Mouse (Mus musculus): Measurements from ENCODE around the gene Rabep1. TPM values are rescaled to one million over a fixed set of nuclear protein-coding genes. Genes with fewer than 3 reads are reported as not detected.
"Not testable (repeated sequence)": the region's sequence is repeated elsewhere in the genome, so short reads cannot be mapped to it uniquely, and the experiment has no call there.

The Rabep1 gene
- total RNA-seq, 1 experiment from 2014 or later: 84.5 TPM

DNA sequence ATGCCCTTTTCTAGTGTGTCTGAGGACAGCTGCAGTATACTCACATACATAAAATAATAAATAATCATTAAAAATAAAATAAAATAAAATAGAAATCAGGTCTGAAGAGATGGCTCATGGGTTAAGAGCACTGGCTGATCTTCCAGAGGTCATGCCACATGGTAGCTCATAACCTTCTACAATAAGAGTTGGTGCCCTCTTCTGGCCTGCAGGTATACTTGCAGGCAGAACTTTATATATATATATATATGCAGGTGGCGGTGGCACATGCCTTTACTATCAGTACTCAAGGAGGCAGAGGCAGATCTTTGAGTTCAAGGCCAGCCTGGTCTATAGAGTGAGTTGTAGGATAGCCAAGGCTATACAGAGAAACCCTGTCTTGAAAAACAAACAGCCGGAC, 18.4 kb upstream of the Rabep1 start:
- peak; percentile 74 for ATAC-seq (ENCODE audit: extremely low read depth, insufficient number of reproducible peaks, low FRiP score, poor library complexity, severe bottlenecking)

DNA sequence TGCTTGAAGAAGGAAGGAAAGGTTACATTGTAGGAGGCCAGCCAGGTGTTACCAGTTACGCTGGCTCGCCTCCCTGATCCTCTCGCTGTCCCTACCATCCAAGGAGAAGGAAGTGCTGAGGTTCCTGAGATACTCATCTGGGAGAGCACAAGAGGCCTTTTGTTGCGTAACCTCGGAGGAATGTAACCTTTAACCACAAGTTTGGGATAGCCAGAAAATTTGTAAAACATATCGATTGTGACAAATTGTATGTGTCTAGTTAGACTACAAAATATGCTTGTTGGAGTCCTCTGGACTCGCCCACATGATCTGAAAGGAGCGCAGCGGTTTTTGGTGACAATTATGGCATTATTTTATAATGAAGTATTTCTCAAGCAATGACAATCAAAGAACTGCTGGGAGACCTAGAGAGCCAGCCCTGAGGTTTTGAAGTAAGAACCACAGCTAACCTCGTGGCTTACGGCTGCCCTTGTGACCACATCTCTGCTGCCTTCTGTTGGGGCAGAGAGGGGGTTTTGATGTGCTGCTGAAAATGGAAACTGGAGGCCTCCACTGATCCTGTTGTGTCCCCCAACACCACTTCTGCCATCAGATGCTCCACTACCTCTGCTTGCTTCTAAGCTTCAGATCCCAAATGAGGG, 15.5 kb upstream of the Rabep1 start:
- no peak for ATAC-seq (ENCODE audit: extremely low read depth, insufficient number of reproducible peaks, low FRiP score, poor library complexity, severe bottlenecking)

DNA sequence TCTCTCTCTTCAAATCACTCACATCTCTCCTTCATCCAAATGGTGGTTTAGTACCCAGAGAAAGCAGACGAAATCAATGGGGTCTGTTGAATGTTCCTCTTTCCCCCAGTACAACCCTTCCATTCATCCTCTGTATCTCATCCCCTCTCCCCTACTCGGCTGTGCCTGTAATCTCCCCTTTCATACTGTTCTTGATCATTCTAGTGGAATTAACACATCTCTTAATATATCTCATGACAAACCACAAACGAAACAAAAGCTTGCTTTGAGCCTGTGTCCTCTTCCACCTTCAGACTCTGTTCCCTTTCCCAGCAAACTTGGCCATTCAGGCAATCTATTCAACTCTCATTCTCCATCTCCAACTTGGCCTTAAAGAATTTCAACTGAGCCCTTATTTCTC, 13.4 kb upstream of the Rabep1 start:
- no peak for ATAC-seq (ENCODE audit: extremely low read depth, insufficient number of reproducible peaks, low FRiP score, poor library complexity, severe bottlenecking)

DNA sequence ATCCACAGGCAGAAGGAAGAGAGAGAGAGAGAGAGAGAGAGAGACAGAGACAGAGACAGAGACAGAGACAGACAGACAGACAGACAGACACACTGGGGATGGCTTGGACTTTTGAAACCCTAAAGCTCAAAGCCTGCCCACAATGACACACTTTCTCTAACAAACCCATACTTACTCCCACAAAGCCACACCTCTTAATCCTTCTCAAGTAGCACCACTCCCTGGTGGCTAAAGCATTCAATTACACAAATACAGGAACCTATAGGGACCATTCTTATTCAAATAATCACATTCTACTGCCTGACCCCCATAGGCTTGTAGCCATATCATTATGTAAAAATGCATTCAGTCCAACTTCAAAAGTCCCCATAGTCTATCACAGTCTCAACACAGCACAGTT, 11.2 kb upstream of the Rabep1 start:
- ATAC-seq (ENCODE audit: extremely low read depth, insufficient number of reproducible peaks, low FRiP score, poor library complexity, severe bottlenecking): no peak

DNA sequence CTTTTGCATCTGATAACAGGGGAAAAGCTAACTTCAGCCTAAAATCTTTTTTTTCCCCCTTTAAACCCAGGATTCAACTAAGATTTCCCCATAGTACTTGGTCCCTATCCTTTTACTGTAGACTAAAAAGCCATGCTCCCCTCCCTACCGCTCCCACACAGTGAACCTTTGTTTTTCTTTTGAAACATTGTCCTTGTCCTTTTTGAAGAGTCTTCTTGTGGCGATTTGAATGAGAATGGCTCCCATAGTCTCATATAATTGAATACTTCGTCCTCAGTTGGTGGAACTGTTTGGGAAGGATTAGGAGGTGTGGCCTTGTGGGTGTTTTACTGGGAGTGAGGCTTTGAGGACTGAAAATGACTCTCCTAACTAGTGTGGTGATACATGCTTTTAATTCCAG, 10.7 kb upstream of the Rabep1 start:
- ATAC-seq (ENCODE audit: extremely low read depth, insufficient number of reproducible peaks, low FRiP score, poor library complexity, severe bottlenecking): no peak

DNA sequence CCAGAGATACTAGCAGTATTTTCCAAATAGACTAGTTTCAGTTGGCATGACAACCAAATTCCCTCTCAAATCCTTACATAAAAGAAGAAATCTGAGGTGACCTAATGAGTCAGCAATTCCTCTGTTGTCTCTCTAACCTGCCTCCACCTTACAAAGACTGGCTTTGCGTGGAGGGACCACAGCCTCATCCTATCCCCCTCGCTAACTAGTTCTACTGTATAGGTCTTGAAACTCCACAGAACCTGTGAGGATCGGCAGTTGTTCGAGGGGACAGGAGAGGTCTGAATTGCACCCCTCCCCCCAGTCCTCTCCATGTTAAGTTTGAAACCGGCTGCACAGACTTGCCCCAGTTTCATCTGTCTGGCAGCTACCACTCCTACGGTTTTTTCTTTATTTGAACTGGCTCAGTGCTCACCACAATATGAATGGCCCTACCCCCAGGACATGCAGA, 9.2 kb upstream of the Rabep1 start:
- ATAC-seq (ENCODE audit: extremely low read depth, insufficient number of reproducible peaks, low FRiP score, poor library complexity, severe bottlenecking): no peak

DNA sequence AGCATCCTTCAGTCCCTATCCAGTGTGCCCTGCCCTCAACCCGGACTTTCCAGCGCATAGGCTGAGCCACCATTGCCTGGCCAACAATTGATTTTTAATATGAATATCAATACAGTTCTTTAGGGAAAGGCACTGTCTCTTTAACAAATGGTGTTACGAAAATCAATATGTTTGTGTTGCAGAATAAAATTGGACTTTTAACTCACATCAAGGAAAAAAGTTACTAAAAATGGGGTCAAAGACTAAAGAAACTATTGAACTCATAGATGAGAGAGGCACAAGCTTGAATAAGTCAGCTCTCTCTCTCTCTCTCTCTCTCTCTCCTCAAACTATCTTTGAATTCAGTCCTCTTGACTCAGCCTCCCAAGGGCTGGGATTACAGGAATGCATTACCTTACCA, 7.5 kb upstream of the Rabep1 start:
- no peak for ATAC-seq (ENCODE audit: extremely low read depth, insufficient number of reproducible peaks, low FRiP score, poor library complexity, severe bottlenecking)

DNA sequence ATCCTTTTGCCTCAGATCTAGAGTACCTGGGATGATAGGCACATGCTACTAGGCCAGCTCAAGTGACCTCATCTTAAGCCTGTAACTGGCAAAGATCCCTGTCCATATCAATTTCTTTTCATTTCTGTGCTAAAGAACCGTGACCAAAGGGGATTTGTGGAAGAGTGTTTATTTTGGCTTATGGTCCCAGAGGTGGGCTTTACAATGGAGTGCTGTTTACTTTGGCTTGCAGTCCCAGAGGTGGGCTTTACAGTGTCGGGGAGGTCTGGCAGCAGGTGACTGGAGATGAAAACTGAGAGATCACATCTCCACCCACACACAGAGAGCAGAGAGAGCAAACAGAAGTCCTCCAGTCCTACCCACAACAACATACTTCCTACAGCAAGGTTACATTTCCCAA, 6.0 kb upstream of the Rabep1 start:
- no peak for ATAC-seq (ENCODE audit: extremely low read depth, insufficient number of reproducible peaks, low FRiP score, poor library complexity, severe bottlenecking)

DNA sequence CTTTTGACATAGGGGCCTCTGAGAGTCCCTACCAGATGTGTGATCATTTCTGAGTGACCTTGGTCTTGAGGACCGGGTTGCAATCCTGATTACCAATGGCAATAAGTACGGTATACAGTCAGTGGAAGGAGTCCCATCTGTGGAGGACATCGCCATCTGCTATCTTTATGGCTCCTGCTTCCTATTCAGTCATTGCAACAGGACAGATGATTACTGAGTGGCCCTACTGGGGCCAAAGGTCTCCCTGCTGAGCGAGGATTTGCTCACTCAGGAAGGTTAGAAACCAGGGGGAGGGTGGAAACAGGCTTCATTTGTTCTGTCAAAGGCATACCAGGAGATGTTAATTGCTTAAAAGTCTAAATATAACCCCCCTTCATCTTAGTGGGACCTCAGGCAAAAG, 1.6 kb upstream of the Rabep1 start:
- no peak for ATAC-seq (ENCODE audit: extremely low read depth, insufficient number of reproducible peaks, low FRiP score, poor library complexity, severe bottlenecking)

DNA sequence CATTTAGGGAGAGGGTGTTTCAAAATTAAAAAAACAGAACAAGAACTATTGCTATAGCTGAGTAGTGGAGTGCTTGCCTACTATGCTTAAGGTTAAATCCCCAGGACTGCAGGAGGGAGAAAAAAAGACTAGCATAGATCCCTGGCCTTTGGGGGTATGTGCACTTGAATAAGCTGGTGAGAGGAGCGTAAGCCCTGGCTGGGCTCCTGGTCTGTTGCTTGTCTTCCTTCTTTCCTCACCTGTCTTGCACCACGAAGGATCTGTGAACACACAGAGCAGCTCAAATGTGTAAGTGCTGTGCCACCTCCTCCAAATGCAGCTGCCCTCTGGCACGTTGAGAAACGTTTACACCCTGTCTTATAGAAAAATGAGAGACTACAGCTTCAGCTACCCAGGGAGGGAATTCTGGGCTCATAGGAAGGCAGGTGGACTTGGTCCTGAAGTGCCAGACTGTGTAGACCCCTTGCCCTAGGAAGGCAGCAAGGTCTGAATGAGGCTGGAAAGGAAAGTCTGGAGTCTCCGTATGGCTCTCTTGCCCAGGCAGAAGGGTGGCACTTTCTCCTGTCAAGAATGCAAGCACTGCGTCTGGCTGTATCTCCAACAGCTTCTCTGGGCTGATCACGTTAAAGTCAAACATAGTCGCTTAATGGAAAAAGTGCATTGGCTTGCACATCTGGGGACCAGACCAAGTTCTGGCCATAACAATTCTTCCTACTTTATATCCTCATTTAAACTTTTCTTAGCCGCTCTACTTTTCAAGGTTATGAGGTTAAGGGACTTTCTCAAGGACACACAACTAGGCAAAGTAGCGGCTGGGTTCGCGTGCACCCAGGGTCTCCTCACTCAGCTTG, 652 bp upstream of the Rabep1 start:
- ATAC-seq (ENCODE audit: extremely low read depth, insufficient number of reproducible peaks, low FRiP score, poor library complexity, severe bottlenecking): no peak

DNA sequence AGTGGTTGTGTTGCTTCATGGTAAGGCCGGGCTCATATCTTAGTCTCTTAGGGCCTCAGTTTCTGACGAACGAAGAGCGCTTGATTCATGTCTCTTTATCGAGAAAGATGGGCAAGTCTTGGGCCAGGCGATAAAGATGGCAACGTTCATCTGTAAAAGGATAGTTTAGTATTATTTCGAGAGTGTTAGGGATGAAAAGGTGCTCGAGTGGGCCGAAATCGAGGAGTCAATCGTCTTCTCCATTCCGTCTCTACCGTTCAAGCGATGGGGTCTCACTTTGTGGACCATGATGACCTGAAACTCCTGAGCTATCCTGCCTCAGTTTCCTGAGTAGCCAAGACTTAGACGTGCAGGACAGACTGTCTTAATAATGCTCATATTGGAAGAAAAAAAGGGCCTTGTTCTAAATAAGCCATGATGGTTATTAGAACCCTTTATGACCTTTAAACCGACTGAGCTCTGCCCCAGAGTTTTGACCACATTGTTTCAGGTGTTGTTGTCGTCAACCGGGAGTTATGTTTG, 940 bp downstream of the Rabep1 start:
- no peak for ATAC-seq (ENCODE audit: extremely low read depth, insufficient number of reproducible peaks, low FRiP score, poor library complexity, severe bottlenecking)

DNA sequence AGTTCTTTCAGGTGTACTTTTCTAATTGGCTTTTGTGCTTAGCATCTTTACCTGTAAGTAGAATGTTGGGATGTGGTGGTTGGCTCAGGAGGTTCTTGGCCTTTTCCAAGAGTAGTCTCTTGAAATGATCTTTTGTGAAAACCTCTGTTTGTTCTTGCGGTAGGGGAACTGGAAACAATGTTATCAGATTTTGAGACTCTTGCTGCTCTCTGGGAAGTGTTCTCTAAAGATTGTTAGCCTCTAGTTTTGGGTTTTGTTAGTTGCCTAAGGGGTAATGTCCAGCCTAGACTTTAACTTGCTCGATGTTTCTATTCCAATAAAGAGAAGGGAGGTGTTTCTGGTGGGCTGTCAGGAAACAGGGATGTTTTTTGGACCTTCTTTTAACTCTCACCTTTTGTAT, 1.5 kb downstream of the Rabep1 start:
- ATAC-seq (ENCODE audit: extremely low read depth, insufficient number of reproducible peaks, low FRiP score, poor library complexity, severe bottlenecking): no peak

DNA sequence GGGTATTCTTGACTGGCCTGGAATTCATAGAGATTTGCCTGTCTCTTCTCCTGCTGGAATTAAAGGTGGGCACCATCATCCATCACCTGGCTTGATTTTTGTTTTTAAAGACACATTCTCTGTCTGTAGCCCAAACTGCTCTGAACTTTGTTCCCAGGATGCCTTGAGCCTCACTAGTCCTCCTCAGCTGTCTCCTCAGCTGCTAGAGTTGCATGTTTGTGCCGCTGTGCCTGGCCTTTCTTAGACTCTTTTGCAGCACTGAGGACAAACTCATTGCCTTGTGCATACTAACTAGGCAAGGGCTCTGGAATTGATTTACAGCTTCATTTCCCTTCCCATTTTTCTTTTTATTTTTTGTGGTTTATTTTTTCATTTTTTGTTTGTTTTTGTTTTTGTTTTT, 15.8 kb downstream of the Rabep1 start:
- ATAC-seq (ENCODE audit: extremely low read depth, insufficient number of reproducible peaks, low FRiP score, poor library complexity, severe bottlenecking): no peak

DNA sequence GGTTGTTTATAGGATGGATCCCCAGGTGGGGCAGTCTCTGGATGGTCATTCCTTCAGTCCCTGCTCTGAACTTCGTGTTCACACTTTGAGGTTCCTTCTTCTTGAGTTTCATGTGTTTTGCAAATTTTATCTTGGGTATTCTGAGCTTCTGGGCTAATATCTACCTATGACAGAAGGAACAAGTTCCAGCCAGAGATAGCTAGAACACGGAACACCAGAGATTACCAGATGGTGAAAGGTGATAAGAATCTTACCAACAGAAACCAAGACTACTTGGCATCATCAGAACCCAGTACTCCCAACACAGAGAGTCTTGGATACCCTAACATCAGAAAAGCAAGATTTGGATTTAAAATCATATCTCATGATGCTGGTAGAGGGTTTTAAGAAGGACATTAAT, 18.6 kb downstream of the Rabep1 start:
- not testable (repeated sequence) for ATAC-seq (ENCODE audit: extremely low read depth, insufficient number of reproducible peaks, low FRiP score, poor library complexity, severe bottlenecking)

DNA sequence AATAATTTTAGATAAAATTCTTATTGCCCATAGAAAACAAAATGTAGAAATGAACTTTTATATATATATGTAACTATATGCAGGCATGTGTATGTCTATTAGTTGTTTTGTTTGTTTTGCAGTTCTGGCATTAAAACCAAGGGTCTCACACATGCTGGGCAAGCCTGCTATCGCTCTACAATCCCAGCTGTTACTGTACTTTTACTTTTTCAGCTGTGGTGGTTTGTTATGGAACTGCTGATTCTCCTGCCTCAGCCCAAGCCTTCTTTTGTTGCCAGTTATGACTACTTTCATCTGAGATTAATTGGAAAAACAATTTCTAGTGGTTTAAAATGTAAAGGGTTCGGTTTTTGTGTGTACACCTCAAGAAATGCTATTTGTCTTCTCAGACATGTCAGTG, 20.6 kb downstream of the Rabep1 start:
- no peak for ATAC-seq (ENCODE audit: extremely low read depth, insufficient number of reproducible peaks, low FRiP score, poor library complexity, severe bottlenecking)

DNA sequence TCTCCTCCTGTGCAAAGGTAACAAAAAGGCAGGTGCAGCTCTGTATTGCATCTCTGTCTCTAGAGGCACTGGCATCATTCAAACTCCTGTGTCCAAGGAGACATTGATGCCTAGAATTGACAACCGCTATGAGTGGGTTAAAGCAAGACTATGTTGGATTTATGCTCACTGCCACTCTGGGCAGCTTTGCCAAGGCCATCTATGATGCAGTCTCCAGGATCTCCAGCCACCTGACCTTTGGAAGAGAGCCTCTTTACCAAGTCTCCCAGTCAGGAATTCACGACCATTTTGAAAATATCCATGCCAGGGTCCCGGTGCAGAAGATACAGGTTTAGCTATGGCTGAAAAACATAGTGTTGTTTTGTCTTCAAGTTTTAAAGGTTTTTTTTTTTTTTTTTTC, 24.7 kb downstream of the Rabep1 start:
- ATAC-seq (ENCODE audit: extremely low read depth, insufficient number of reproducible peaks, low FRiP score, poor library complexity, severe bottlenecking): no peak

DNA sequence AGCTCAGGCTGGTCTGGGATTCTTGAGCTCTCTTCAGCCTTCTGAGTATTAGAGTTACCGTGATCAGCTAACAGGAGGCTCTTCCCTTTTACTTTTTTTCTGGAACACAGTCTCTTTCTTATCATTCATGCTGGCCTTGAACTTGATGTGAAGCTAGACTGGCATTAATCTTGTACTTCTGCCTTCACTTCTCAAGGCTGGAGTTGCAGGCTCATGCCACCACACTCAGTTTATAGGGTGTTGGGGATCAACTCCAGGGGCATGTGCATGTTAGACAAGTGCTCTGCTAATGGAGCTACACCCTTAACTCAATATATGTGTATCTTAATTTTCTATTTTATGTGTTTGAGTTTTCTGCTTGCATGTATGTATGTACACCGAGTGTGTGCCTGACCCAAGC, 25.2 kb downstream of the Rabep1 start:
- ATAC-seq (ENCODE audit: extremely low read depth, insufficient number of reproducible peaks, low FRiP score, poor library complexity, severe bottlenecking): no peak

DNA sequence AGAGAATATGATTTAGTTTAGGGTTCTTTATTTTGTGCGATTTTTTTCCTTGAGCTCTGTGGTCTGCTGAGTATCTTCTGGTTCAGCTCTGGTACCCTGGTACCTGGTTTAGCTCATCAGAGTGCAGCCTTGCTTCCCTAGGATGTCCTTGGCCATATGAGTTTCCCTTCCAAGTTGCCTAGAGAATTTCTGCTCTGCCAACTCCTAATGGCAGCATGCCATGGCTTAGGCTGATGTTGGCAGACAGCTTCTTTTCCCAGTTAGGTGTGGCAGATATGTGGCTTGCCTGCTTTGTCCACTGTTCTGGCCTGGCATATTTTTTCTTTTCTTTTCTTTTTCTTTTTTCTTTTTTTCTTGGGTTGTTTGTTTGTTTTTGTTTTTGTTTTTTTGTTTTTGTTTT, 25.8 kb downstream of the Rabep1 start:
- no peak for ATAC-seq (ENCODE audit: extremely low read depth, insufficient number of reproducible peaks, low FRiP score, poor library complexity, severe bottlenecking)

DNA sequence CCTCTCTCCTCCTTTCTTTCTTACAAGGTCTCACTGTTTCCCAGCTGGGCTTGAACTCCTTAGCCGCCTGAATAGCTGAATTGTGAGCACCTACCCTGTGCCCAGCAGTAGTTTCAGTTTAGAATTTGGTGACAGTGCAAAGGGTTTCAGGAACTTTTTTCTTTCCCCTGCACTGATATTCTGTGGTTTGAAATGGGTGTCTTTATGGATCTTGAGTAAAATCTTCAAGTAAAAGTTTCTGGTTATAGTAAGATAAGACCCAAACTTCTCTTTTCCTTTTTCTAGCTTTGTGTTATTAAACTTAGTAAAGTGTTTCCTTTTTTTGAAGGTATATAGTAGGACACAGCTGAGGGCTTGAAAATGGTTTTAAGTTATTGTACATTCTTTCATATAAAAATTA, 26.5 kb downstream of the Rabep1 start:
- no peak for ATAC-seq (ENCODE audit: extremely low read depth, insufficient number of reproducible peaks, low FRiP score, poor library complexity, severe bottlenecking)

DNA sequence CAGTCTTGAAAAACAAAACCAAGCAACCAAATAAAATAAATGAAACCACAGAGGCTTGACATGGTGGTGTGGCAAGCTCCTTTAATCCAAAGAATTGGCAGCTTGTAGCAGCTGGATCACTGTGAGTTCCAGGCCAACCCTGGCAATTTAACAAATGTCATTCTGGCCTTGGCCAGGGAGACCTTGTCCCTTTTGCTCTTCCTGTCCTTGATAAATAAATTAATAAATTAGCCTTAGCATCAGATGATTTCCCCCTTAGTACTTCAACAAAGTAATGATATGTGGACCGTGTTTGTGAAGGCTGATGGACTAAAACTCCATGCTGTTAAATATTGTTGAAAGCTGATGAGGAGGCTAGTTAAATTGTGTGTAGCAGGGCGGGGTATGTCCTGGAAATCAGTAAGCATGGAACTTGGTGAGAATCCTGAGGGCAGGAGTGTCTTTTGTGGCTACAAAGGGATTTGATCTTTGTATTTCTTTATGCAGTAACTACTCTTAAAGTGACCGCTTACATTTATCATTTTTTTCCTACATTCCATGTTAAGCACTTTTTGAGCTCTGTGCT, 27.3 kb downstream of the Rabep1 start:
- no peak for ATAC-seq (ENCODE audit: extremely low read depth, insufficient number of reproducible peaks, low FRiP score, poor library complexity, severe bottlenecking)
